Comparison of ENCODE assay signal across 7 mouse cellular contexts in the genomic region with DNA sequence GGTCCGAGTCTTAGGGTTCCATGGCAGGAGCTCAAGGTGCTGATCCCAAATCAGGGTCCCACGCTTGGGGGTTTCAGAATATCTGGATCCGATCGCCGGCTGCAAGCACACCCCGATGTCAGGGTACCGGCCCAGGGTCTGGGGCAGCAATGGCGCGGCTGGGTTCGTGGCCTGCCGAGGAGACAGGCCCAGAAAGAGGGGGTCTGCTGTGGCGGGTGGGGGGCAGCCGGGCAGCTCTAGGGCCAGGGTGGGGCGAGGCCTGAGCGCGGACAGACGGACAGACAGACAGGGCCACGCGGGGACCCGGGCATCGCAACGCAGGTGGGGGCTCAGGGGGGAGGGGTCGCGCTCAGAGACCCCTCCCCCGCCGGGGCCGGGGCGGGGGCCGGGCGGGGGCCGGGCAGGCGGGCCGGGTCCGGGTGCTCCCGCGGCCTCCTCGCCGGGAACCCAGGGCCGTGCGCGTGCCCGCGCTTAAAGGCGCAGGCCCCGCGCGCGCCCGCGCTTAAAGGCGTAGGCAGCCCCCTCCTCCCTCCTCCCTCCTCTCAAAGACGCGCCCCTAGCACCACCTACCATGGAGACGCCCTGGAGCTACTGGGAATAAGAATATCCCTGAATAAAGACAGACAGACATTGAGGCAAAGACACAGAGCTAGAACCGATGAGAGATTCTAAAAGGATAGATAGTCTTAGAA. TPM values are rescaled to one million over a fixed set of nuclear protein-coding genes. Genes with fewer than 3 reads are reported as not detected.
DNase-seq lines count a peak whose midpoint lies in the region; ATAC-seq lines count a peak whose summit lies in the region.

A gene (minus strand): TSS at position 121 of the 692 bp plus-strand sequence.

- peak within 1 kb of the TSS; percentile 42; the same call in 1 of the 2 replicates for H3K27ac ChIP-seq in forebrain, embryonic 12.5 days
- peak within 1 kb of the TSS; percentile 74 for H3K27ac ChIP-seq in hindbrain, embryonic 16.5 days (ENCODE audit: low read depth, low read length)
- H3K27ac ChIP-seq in midbrain, embryonic 14.5 days (replicated peaks; ENCODE audit: low read depth, low read length), result peak within 1 kb of the TSS; percentile 70

- peak; percentile 92 for DNase-seq in ZHBTc4 (ENCODE audit: low read depth, low spot score)
- DNase-seq in brain, embryonic 18.5 days (ENCODE audit: low read depth, low spot score), result peak; percentile 83
- peak; percentile 54 to 62 for DNase-seq in left cerebral cortex, postnatal 36 days (ENCODE audit: low spot score in 2 of 2)
- peak; percentile 98 for DNase-seq in midbrain, embryonic 14.5 days
- no peak for DNase-seq in thymus, adult 18-20 months

- H3K9me3 ChIP-seq in forebrain, embryonic 12.5 days, result no peaks in the 10 kb centered on the region; the same call in 1 of the 2 replicates
- no peaks in the 10 kb centered on the region for H3K9me3 ChIP-seq in hindbrain, embryonic 16.5 days (ENCODE audit: control insufficient read depth, low read length)
- no peaks in the 10 kb centered on the region for H3K9me3 ChIP-seq in midbrain, embryonic 14.5 days (ENCODE audit: control insufficient read depth, low read length)

- peak within 1 kb of the TSS; percentile 93 for H3K9ac ChIP-seq in forebrain, embryonic 12.5 days
- peak within 1 kb of the TSS; percentile 96 for H3K9ac ChIP-seq in hindbrain, embryonic 16.5 days (ENCODE audit: low read depth, low read length)
- peak within 1 kb of the TSS; percentile 99 for H3K9ac ChIP-seq in midbrain, embryonic 14.5 days (replicated peaks; ENCODE audit: low read length)

- intact Hi-C loops in left cerebral cortex, postnatal 36 days (cut with DNase I), result loop anchor here (1.0 kb wide), 1 partner anchor 61 kb away; no protein-coding TSS in a partner anchor

- H3K4me3 ChIP-seq in forebrain, embryonic 12.5 days (replicated peaks), result peak within 1 kb of the TSS; percentile 83
- H3K4me3 ChIP-seq in hindbrain, embryonic 16.5 days (ENCODE audit: low read length), result peak within 1 kb of the TSS; percentile 83
- peak within 1 kb of the TSS; percentile 88 for H3K4me3 ChIP-seq in midbrain, embryonic 14.5 days (replicated peaks; ENCODE audit: low read depth, low read length)

- peak within 1 kb of the TSS; percentile 87 for H3K4me2 ChIP-seq in forebrain, embryonic 12.5 days
- H3K4me2 ChIP-seq in hindbrain, embryonic 16.5 days (ENCODE audit: low read length), result peak within 1 kb of the TSS; percentile 71
- peak within 1 kb of the TSS; percentile 86 for H3K4me2 ChIP-seq in midbrain, embryonic 14.5 days (ENCODE audit: low read length)

- WGBS in forebrain, embryonic 12.5 days, result 2% methylated on average over 31 of the region's 55 CpGs
- 1% methylated on average over 44 of the region's 55 CpGs for WGBS in hindbrain, embryonic 16.5 days
- under 1% methylated on average over 52 of the region's 55 CpGs for WGBS in midbrain, embryonic 14.5 days

- H3K27me3 ChIP-seq in forebrain, embryonic 12.5 days, result peaks cover 22% of the 10 kb centered on the region
- H3K27me3 ChIP-seq in hindbrain, embryonic 16.5 days (replicated peaks; ENCODE audit: control insufficient read depth, insufficient read depth, low read length), result no peaks in the 10 kb centered on the region
- peaks cover 5% of the 10 kb centered on the region; the same call in 1 of the 2 replicates for H3K27me3 ChIP-seq in midbrain, embryonic 14.5 days (ENCODE audit: control insufficient read depth, insufficient read depth, low read length)

- peaks cover 49% of the 10 kb centered on the region for H3K4me1 ChIP-seq in forebrain, embryonic 12.5 days
- peaks cover 45% of the 10 kb centered on the region for H3K4me1 ChIP-seq in hindbrain, embryonic 16.5 days (ENCODE audit: control insufficient read depth, insufficient read depth, low read depth, low read length)
- H3K4me1 ChIP-seq in midbrain, embryonic 14.5 days (ENCODE audit: control insufficient read depth, insufficient read depth, low read length), result peaks cover 38% of the 10 kb centered on the region

- peak; percentile 82 for ATAC-seq in forebrain, embryonic 12.5 days (ENCODE audit: low FRiP score)
- peak; percentile 80 for ATAC-seq in hindbrain, embryonic 16.5 days
- ATAC-seq in midbrain, embryonic 14.5 days (ENCODE audit: low FRiP score, low TSS enrichment), result peak; percentile 73; the same call in 1 of the 2 replicates

- peaks cover 16% of the 10 kb centered on the region for H3K36me3 ChIP-seq in forebrain, embryonic 12.5 days (replicated peaks)
- H3K36me3 ChIP-seq in hindbrain, embryonic 16.5 days (ENCODE audit: control insufficient read depth, insufficient read depth, low read length), result peaks cover 11% of the 10 kb centered on the region; the same call in 1 of the 2 replicates
- peaks cover 22% of the 10 kb centered on the region for H3K36me3 ChIP-seq in midbrain, embryonic 14.5 days (ENCODE audit: control insufficient read depth, insufficient read depth, low read length)

RNA-seq across cellular contexts. Expression of the gene that starts here (rescaled TPM):
- polyA plus RNA-seq in forebrain, embryonic 12.5 days (2016; fragmentation: Nextera tagmentation; extraction: Ambion mirVana), result 7.3 and 8.1 TPM in 2 replicates
- 15.8 and 16.8 TPM in 2 replicates for polyA plus RNA-seq in hindbrain, embryonic 16.5 days (2015; fragmentation: Nextera tagmentation; extraction: Ambion mirVana)
- 10 to 100 TPM; 32.9 to 35.1 TPM for total RNA-seq in left cerebral cortex, postnatal 36 days (2021)
- 13.9 and 16.3 TPM in 2 replicates for polyA plus RNA-seq in midbrain, embryonic 14.5 days (2014; fragmentation: Nextera tagmentation; extraction: Ambion mirVana)

Comparison
In these comparisons a context has a peak if more than half of its experiments do, and no peak if none do; other contexts are left out.
1. DNase-seq: peak in ZHBTc4 (single experiment), brain, embryonic 18.5 days (single experiment), left cerebral cortex, postnatal 36 days (2 of 2) and midbrain, embryonic 14.5 days (single experiment); none in thymus, adult 18-20 months (0 of 2).
2. Peak in every context shown above with its lines, with median percentiles within 50 percentile points of each other: ATAC-seq, H3K27ac ChIP-seq, H3K4me2 ChIP-seq, H3K4me3 ChIP-seq and H3K9ac ChIP-seq.